Mouse (Mus musculus) c-Kit-negative CD71-positive TER-119-positive erythroid progenitor cells, embryonic 14.5 days (primary cell): ENCODE results near the gene Cpped1.

Experiments
- DNase-seq: peaks from one replicate; pipeline ENCODE4 v3.0.0-alpha.2; 2013; ENCODE audit warnings: low read depth, low spot score

The Cpped1 gene

DNA sequence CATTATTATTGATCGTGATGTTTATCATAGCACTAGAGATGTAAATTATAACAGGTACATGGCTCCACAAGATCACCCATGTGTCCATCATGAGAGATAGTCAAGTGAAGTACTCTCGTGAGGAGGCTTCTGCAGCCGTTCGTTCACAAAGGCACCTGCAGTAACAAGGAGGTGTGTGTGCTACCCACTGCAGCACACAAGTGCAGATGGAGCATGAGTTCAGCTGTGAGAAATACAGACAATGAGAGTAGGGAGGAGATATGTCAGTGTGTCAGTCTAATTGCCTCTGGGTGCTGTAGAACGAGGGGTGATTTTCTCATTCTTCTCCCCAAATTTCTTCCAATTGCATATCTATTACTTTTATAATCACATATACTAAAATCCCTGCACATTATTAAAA, 63.9 kb downstream of the Cpped1 start:
- no peak for DNase-seq

DNA sequence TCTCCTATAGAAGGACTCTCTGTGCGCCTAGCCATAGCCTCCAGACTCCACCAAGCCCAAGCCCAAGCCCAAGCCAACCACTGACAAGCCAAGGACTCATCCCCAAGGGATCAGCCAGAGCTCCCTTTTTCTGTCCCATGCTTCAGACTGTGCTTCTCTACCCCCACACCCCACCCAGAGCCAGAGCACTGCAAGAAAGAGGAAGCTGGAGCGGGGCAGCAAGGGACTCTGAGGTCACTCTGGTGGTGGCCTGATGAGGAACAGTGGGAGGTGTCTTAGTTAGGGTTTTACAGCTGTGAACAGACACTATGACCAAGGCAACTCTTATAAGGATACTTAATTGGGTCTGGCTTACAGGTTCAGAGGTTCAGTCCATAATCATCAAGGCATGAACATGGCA, 65.8 kb downstream of the Cpped1 start:
- no peak for DNase-seq

- no peak for DNase-seq
Observed at GRCm38 (mm10) chr16:11833474-11833873, 75.8 kb downstream of the Cpped1 start.

DNA sequence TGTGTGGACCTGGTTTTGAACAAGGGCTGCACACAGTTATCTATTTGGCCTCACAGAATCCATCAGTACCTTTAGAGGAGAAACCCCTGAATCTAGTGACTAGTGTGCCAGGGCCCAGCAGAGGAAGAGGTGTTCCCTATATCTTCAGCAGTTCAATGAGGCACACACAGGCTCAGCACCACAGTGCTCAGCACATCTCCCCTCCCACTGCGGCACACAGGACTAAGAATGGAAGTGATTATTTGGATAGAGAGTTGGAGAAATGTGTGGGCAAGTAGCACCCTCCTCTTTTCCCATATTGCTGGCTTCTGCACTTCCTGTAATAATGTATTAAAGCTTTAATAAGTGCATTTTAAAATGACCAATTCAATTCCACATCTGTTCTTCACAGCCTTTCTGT, 80.4 kb downstream of the Cpped1 start:
- DNase-seq: no peak

DNA sequence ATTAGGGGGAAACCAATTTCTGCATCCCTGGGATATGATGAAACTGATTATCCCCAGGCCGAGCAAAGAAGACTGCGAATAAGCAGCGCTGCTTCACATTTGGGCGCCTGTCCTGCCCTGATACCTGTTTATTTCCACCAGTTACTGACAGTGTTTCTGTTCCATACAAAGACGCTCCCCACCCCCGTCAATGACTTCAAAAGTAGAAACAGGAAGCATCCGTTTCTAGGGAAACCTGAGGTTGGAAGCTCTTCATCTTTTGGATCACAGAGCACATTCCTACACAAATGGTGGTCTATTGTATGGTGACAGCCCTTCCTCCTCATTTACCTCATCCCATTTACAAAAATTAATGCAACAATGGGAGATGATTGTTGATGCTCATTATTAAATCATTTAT, 84.4 kb downstream of the Cpped1 start:
- no peak for DNase-seq

- DNase-seq: no peak
Observed at GRCm38 (mm10) chr16:11824385-11824784, 84.9 kb downstream of the Cpped1 start.

- no peak for DNase-seq
Observed at GRCm38 (mm10) chr16:11820791-11821190, 88.5 kb downstream of the Cpped1 start.

GRCm38 (mm10) chr16:11814935-11815650, 94.2 kb downstream of the Cpped1 start:
- no peak for DNase-seq

GRCm38 (mm10) chr16:11812119-11812518, 97.1 kb downstream of the Cpped1 start:
- no peak for DNase-seq

GRCm38 (mm10) chr16:11809615-11810014, 99.6 kb downstream of the Cpped1 start:
- no peak for DNase-seq

DNA sequence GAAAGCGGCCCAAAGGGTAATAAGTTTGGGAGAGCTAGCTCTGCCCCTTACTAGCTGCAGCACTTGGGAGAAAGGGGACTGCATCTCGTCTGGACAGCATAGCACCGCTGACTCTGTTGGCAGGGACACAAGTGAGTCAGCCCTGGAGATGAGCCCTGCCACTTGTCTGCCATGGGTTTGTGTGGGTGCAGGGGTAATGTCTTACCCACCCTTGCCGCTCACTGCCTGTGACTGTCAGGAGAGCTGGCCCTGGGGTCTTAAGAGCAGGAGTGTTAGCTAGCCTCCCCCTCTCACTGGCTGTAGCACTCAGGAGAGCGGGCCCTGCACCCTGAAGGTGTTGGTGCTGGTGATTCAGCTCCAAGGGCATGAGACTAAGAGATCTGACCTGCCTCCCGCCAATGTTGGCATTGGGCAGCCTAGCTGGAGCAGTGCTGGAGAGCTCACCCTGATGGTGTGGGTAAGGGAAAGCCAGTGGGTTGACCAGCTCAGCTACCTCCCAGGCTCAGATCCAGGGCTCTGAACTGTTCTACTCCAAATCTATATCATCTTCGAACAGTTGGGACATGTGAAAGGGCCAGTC, 107.2 kb downstream of the Cpped1 start:
- DNase-seq: no peak

GRCm38 (mm10) chr16:11795758-11796460, 113.3 kb downstream of the Cpped1 start:
- DNase-seq: no peak

GRCm38 (mm10) chr16:11794628-11795027, 114.6 kb downstream of the Cpped1 start:
- no peak for DNase-seq

GRCm38 (mm10) chr16:11793391-11793790, 115.9 kb downstream of the Cpped1 start:
- DNase-seq: no peak

DNA sequence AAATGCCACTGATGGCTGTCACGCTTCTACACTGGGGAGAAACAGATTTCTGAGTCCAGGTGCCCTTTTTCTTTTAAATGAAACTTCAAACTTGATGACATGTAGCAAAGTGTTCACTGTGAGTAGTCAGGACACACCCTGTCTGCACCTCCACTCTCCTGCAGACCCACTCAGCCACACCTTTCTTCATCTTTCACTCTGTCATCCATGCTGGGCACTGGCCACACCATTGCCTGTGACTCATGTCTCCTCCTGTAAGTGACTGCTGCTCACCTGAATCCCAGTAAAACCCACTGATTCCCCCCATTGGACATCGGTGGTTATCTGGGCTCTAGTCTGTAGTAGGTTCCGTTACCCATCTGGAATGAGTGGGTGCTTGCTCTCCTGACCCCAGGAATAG, 118.8 kb downstream of the Cpped1 start:
- no peak for DNase-seq

DNA sequence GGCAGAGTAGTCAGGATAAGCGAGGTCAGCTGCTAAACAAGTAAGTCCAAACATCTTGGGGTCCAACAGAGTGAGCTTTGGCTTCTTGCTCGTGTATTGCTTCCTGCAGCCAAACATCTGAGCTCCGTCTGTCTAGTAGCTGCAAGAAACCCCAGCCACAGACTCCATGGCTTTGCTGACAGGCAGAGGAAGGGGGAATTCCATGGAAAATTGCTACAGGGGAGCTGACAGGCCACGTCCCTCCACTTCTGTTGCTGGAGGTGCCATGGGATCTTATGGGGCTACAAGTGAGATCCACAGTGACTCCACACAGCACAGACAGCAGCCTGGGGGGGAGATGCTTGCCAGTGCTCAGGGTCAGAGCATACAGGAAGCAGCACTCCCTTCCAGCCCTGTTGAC, 123.4 kb downstream of the Cpped1 start:
- DNase-seq: no peak

DNA sequence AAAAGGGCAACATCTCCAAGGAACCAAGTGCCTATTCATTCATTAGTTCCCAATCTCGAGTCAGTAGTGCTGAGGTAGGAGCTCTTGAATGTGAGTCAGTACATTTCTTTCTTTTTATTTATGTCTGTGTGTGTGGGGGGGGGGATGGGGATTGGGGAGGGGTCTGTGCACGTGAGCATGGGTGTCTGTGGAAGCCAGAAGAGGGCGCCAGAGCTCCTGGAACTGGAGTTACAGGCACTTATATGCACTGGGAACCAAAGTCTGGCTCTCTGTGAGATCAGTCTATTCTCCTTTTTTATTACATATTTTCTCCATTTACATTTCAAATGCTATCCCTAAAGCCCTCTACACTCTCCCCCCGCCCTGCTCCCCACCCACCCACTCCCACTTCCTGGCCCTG, 124.9 kb downstream of the Cpped1 start:
- DNase-seq: no peak

DNA sequence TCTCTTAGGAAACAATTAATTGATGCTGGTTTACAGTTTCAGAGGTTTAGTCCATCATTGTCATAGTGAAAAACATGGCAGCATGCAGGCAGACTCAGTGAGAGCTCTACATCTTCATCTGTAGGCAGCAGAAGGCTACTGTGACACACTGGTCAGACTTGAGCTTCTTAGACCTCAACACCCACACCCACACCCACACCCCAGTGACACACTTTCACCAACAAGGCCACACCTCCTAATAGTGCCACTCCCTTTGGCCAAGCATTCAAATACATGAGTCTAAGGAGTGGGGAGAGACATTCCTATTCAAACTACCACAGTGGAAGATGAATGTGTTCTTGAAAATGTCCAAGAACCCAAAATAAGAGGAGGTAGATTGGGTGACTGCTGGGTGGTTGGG, 125.9 kb downstream of the Cpped1 start:
- no peak for DNase-seq

DNA sequence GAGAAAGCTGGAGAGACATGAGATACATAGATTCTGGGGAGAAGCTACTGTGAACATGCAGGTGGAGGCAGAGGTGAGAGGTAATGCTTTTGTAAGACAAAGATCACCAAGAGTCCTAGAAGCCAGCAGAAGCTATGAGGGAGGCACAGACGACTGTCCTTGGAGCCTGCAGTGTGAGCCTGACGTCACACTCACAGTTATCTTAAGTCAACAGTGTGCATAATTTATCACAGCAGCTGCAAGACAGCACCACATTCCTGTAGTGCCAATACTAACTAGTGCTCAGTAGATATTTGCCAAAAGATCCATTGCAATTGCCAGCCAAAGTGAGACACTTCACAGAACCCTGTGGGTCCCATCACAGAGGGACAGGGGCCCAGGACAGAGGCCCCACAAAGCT, 127.2 kb downstream of the Cpped1 start:
- peak; percentile 6 for DNase-seq

GRCm38 (mm10) chr16:11778715-11779460, 130.4 kb downstream of the Cpped1 start:
- DNase-seq: no peak

- DNase-seq: no peak
Observed at GRCm38 (mm10) chr16:11778191-11778590, 131.1 kb downstream of the Cpped1 start.

- DNase-seq: no peak
Observed at GRCm38 (mm10) chr16:11776528-11776927, 132.7 kb downstream of the Cpped1 start.
